19 mouse cellular contexts compared by ENCODE assay signal in the genomic region with DNA sequence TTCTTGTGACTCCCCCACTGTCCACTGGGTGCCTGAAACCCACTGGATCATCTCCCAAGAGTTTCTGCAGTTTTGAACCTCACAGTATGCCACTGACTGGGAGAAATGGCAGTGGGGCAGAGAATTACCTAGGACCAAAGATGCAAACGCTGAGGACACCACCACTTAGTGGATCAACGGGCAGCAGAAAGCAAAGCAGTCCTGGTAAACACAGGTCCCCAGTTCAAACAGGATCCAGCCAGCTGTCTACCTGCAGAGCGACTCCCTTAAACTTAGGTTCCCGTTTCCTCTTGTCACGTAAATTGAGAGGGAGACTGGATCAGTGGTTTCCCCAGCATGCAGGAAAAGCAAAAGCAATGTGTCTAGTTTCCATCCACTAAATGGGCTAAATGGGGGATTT.
A peak's percentile ranks its signal among the peaks of the same experiment; 100 is the strongest.
DNase-seq lines count a peak whose midpoint lies in the region; ATAC-seq and TF ChIP-seq lines count a peak whose summit lies in the region.
"Had no signal": no experiment of that assay in that cellular context is flagged by ENCODE, and none has a peak within 500 bp of the region (broad histone marks: within the 10 kb centered on the region; RNA-seq: fewer than 3 reads in every experiment).

No protein-coding gene starts in this region.

- no peak for ATAC-seq in lung, embryonic 16.5 days (ENCODE audit: low read depth)
- no peak for ATAC-seq in stomach, embryonic 16.5 days (ENCODE audit: insufficient read depth, low FRiP score)
- ATAC-seq: forebrain, embryonic 15.5 days; midbrain, embryonic 15.5 days had no signal

- H3K9ac ChIP-seq in lung, embryonic 16.5 days (ENCODE audit: low read length), result no peak overlapping the region
- H3K9ac ChIP-seq in stomach, embryonic 16.5 days (ENCODE audit: low read length), result no peak overlapping the region
- H3K9ac ChIP-seq: embryonic facial prominence, embryonic 12.5 days; forebrain, embryonic 15.5 days; limb, embryonic 12.5 days; liver, embryonic 15.5 days; midbrain, embryonic 15.5 days had no signal

- peaks cover 2% of the 10 kb centered on the region; the same call in 1 of the 2 replicates for H3K4me1 ChIP-seq in kidney, adult 2 months (ENCODE audit: control insufficient read depth, insufficient read depth, low read length)
- peaks cover 14% of the 10 kb centered on the region for H3K4me1 ChIP-seq in lung, embryonic 16.5 days (replicated peaks; ENCODE audit: control insufficient read depth, insufficient read depth, low read length)
- peaks cover 11% of the 10 kb centered on the region for H3K4me1 ChIP-seq in stomach, embryonic 16.5 days (ENCODE audit: control insufficient read depth, insufficient read depth, low read length)

- no peak overlapping the region for H3K27ac ChIP-seq in kidney, adult 2 months (ENCODE audit: insufficient read depth, low read depth, low read length)
- peak overlapping the region; percentile 14; the same call in 1 of the 2 replicates for H3K27ac ChIP-seq in lung, embryonic 16.5 days (ENCODE audit: low read length)
- H3K27ac ChIP-seq in stomach, embryonic 16.5 days (ENCODE audit: low read length), result peak overlapping the region; percentile 42; the same call in 1 of the 2 replicates
- no peak overlapping the region for H3K27ac ChIP-seq in left cerebral cortex, adult 2 months
- H3K27ac ChIP-seq: embryonic facial prominence, embryonic 12.5 days; forebrain, embryonic 15.5 days; heart, embryonic 10.5 days; limb, embryonic 12.5 days; liver, embryonic 15.5 days; midbrain, embryonic 15.5 days had no signal

- 47% methylated on average over 5 of the region's 5 CpGs for WGBS in kidney, adult 2 months
- 42% methylated on average over 5 of the region's 5 CpGs for WGBS in lung, embryonic 16.5 days
- 34% methylated on average over 5 of the region's 5 CpGs for WGBS in stomach, embryonic 16.5 days

- TF ChIP-seq CTCF in kidney, adult 2 months (conservative IDR thresholded peaks at IDR 0.05; ENCODE audit: insufficient read depth, insufficient read length, low read depth, low read length), result no peak
- TF ChIP-seq CTCF in left cerebral cortex, adult 2 months (IDR thresholded peaks at IDR 0.05), result no peak

- intact Hi-C loops in left cerebral cortex, adult 2 months (cut with DNase I), result no loop called here
- intact Hi-C loops in heart, postnatal 25 days (cut with DNase I), result no loop called here

- no peak overlapping the region for H3K4me2 ChIP-seq in lung, embryonic 16.5 days (ENCODE audit: low read depth, low read length)
- H3K4me2 ChIP-seq in stomach, embryonic 16.5 days (ENCODE audit: low read depth, low read length), result no peak overlapping the region
- H3K4me2 ChIP-seq: embryonic facial prominence, embryonic 12.5 days; forebrain, embryonic 15.5 days; limb, embryonic 12.5 days; liver, embryonic 15.5 days; midbrain, embryonic 15.5 days had no signal

- no peak for TF ChIP-seq POLR2A in kidney, adult 2 months (IDR thresholded peaks at IDR 0.05; ENCODE audit: low read depth, low read length)

- no peaks in the 10 kb centered on the region for H3K27me3 ChIP-seq in kidney, adult 2 months (replicated peaks; ENCODE audit: control insufficient read depth, insufficient read depth, low read length)
- no peaks in the 10 kb centered on the region for H3K27me3 ChIP-seq in lung, embryonic 16.5 days (ENCODE audit: control insufficient read depth, insufficient read depth, low read depth, low read length)
- no peaks in the 10 kb centered on the region for H3K27me3 ChIP-seq in stomach, embryonic 16.5 days (ENCODE audit: control insufficient read depth, insufficient read depth, low read length)
- H3K27me3 ChIP-seq: CH12.LX; embryonic facial prominence, embryonic 12.5 days; forebrain, embryonic 15.5 days; limb, embryonic 12.5 days; liver, embryonic 15.5 days; midbrain, embryonic 15.5 days had no signal

- H3K36me3 ChIP-seq in kidney, adult 2 months (ENCODE audit: control insufficient read depth, insufficient read depth, low read length), result no peaks in the 10 kb centered on the region
- H3K36me3 ChIP-seq in lung, embryonic 16.5 days (ENCODE audit: control insufficient read depth, insufficient read depth, low read length), result no peaks in the 10 kb centered on the region
- no peaks in the 10 kb centered on the region for H3K36me3 ChIP-seq in stomach, embryonic 16.5 days (ENCODE audit: control insufficient read depth, insufficient read depth, low read length)
- H3K36me3 ChIP-seq: embryonic facial prominence, embryonic 12.5 days; forebrain, embryonic 15.5 days; heart, embryonic 10.5 days; limb, embryonic 12.5 days; liver, embryonic 15.5 days; midbrain, embryonic 15.5 days had no signal

- H3K4me3 ChIP-seq in kidney, adult 2 months (ENCODE audit: insufficient read depth, low read depth, low read length), result no peak overlapping the region
- no peak overlapping the region for H3K4me3 ChIP-seq in lung, embryonic 16.5 days (ENCODE audit: low read length)
- no peak overlapping the region for H3K4me3 ChIP-seq in stomach, embryonic 16.5 days (replicated peaks; ENCODE audit: low read length)
- H3K4me3 ChIP-seq in left cerebral cortex, adult 2 months, result no peak overlapping the region
- H3K4me3 ChIP-seq: embryonic facial prominence, embryonic 12.5 days; forebrain, embryonic 15.5 days; heart, embryonic 10.5 days; limb, embryonic 12.5 days; liver, embryonic 15.5 days; midbrain, embryonic 15.5 days; myocyte had no signal

- H3K9me3 ChIP-seq in lung, embryonic 16.5 days (ENCODE audit: control insufficient read depth, low read length), result no peaks in the 10 kb centered on the region
- H3K9me3 ChIP-seq in stomach, embryonic 16.5 days (replicated peaks; ENCODE audit: control insufficient read depth, low read length), result no peaks in the 10 kb centered on the region
- H3K9me3 ChIP-seq: embryonic facial prominence, embryonic 12.5 days; forebrain, embryonic 15.5 days; heart, embryonic 10.5 days; limb, embryonic 12.5 days; liver, embryonic 15.5 days; midbrain, embryonic 15.5 days had no signal

- peak; percentile 26 for DNase-seq in kidney, adult 2 months
- no peak for DNase-seq in kidney, adult 9 months
- DNase-seq in lung, postnatal 10 days, result no peak
- DNase-seq in WW6 (ENCODE audit: low read depth, low spot score), result peak; percentile 36
- no peak for DNase-seq in left cerebral cortex, adult 2 months (ENCODE audit: extremely low spot score in 1 of 2, low spot score in 2 of 2)
- DNase-seq in heart, postnatal 25 days (ENCODE audit: low spot score), result no peak
- DNase-seq: adrenal gland, postnatal 14 days; cerebellum, adult 9-11 months; spleen, adult 18-20 months had no signal

Comparison
In these comparisons a context has a peak if more than half of its experiments do, and no peak if none do; other contexts are left out.
1. DNase-seq: peak in kidney, adult 2 months (single experiment) and WW6 (single experiment); none in kidney, adult 9 months (single experiment), lung, postnatal 10 days (single experiment), left cerebral cortex, adult 2 months (0 of 2) and heart, postnatal 25 days (single experiment).
2. H3K27ac ChIP-seq: peak in lung, embryonic 16.5 days (single experiment) and stomach, embryonic 16.5 days (single experiment); none in kidney, adult 2 months (single experiment) and left cerebral cortex, adult 2 months (single experiment).